Mouse (Mus musculus): ENCODE results near the gene Lgi1. TPM values are rescaled to one million over a fixed set of nuclear protein-coding genes. Genes with fewer than 3 reads are reported as not detected.

Gene Lgi1
- polyA plus RNA-seq, 1 experiment: 0.35 TPM

Other genes with a start within 250 kb of the Lgi1 start
- gene Myof, start 221.0 kb upstream of the Lgi1 start, polyA plus RNA-seq (2012; rRNA removed): 41.2 and 51.6 TPM in 2 replicates
- gene Cep55, start 209.5 kb upstream of the Lgi1 start, polyA plus RNA-seq (2012; rRNA removed): 0.39 and 0.66 TPM in 2 replicates
- 31.8 and 39.8 TPM in 2 replicates for gene Ffar4, start 167.5 kb upstream of the Lgi1 start, polyA plus RNA-seq (2012; rRNA removed)
- gene Rbp4, start 139.3 kb upstream of the Lgi1 start, polyA plus RNA-seq (2012; rRNA removed): 276 and 604 TPM in 2 replicates
- gene Pde6c, start 131.8 kb upstream of the Lgi1 start, polyA plus RNA-seq (2012; rRNA removed): not detected in 2 replicates
- 3.7 and 5.3 TPM in 2 replicates for gene Fra10ac1, start 40.4 kb upstream of the Lgi1 start, polyA plus RNA-seq (2012; rRNA removed)
- 6.2 and 14.9 TPM in 2 replicates for gene Slc35g1, start 131.4 kb downstream of the Lgi1 start, polyA plus RNA-seq (2012; rRNA removed)
- 5.3 and 5.4 TPM in 2 replicates for gene Plce1, start 216.6 kb downstream of the Lgi1 start, polyA plus RNA-seq (2012; rRNA removed)